Mouse (Mus musculus) hindbrain, embryonic 15.5 days (tissue): ENCODE measurements around the gene Lsamp. TPM values are rescaled to one million over a fixed set of nuclear protein-coding genes. Genes with fewer than 3 reads are reported as not detected.
"Not testable (repeated sequence)": the region's sequence is repeated elsewhere in the genome, so short reads cannot be mapped to it uniquely, and the experiment has no call there.

ENCODE experiments used
- ATAC-seq: fragments of 200-750 bp; cut with Nextera tagmentation; 2 replicates; pipeline ENCODE4 v1.8.0; 2017; ENCODE audit warnings: low read depth, moderate number of reproducible peaks, moderate TSS enrichment; ENCODE audit not compliant: low FRiP score
- H3K27ac ChIP-seq: fragments of 300-500 bp; sonication (generic); replicated peaks from 2 replicates; pipeline ENCODE4 v1.5.1; 2015; ENCODE audit warnings: mild to moderate bottlenecking, inconsistent platforms
- H3K27me3 ChIP-seq: fragments of 300-500 bp; sonication (generic); 2 replicates; pipeline ENCODE4 v1.6.1; 2015; ENCODE audit warnings: control low read depth, inconsistent platforms
- H3K36me3 ChIP-seq: fragments of 300-500 bp; sonication (generic); 2 replicates; pipeline ENCODE4 v1.6.1; 2015; ENCODE audit warnings: control low read depth, inconsistent platforms
- H3K4me1 ChIP-seq: fragments of 300-500 bp; sonication (generic); replicated peaks from 2 replicates; pipeline ENCODE4 v1.6.1; 2015; ENCODE audit warnings: control low read depth, inconsistent platforms
- H3K4me2 ChIP-seq: fragments of 300-500 bp; sonication (generic); 2 replicates; pipeline ENCODE4 v1.6.1; 2015; ENCODE audit warnings: moderate library complexity, mild to moderate bottlenecking, inconsistent platforms
- H3K4me3 ChIP-seq: fragments of 300-500 bp; sonication (generic); 2 replicates; pipeline ENCODE4 v1.5.1; 2015; ENCODE audit warnings: mild to moderate bottlenecking, inconsistent platforms
- H3K9ac ChIP-seq: fragments of 300-500 bp; sonication (generic); 2 replicates; pipeline ENCODE4 v1.6.1; 2015; ENCODE audit warnings: inconsistent platforms
- H3K9me3 ChIP-seq: fragments of 300-500 bp; sonication (generic); 2 replicates; pipeline ENCODE4 v1.6.1; 2016; ENCODE audit warnings: control low read depth, inconsistent platforms
- WGBS: fragments of 180-500 bp; shearing (Covaris S2); methylation state at CpG from one replicate; pipeline ENCODE4 v1.1.7; 2015; 5-methylcytosine and 5-hydroxymethylcytosine counted together
- polyA plus RNA-seq: library from polyadenylated mRNA; unstranded; fragments of >200 nt; fragmentation: Nextera tagmentation; extraction: Ambion mirVana; gene quantifications from 2 replicates; pipeline ENCODE4 v1.2.1, GENCODE M21; 2015

Lsamp gene
- polyA plus RNA-seq, 1 experiment from 2014 or later = 89.3 TPM

DNA sequence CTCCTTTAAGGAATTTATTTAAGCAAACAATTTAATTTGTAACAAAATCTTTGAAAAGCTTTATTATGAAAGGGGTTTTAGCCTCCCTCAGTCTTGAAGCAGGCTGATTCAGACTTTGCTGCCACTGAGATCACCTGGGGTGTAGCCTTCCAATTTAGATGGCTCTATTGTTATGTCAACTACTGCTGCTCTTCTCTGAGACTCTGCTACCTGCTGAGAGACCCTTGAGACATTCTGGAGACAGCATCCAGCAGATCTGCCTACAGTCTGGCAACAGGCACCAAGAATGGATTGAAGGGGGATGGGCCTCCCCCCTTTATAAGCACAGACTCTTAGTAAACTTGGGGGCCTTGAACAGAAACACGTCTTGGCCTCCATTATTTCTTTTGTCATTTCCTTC, 632.5 kb downstream of the Lsamp start:
- H3K27me3 ChIP-seq, H3K4me3 ChIP-seq, H3K27ac ChIP-seq, H3K4me1 ChIP-seq, ATAC-seq, H3K9me3 ChIP-seq, H3K4me2 ChIP-seq, H3K9ac ChIP-seq, H3K36me3 ChIP-seq: not testable (repeated sequence)
- 0% methylated on average over 1 of the region's 1 CpGs for WGBS

- not testable (repeated sequence) for H3K4me2 ChIP-seq, H3K27me3 ChIP-seq, H3K4me3 ChIP-seq, H3K27ac ChIP-seq, H3K9me3 ChIP-seq, H3K36me3 ChIP-seq, H3K4me1 ChIP-seq, H3K9ac ChIP-seq, ATAC-seq
- 81% methylated on average over 7 of the region's 7 CpGs for WGBS
Measured at GRCm38 (mm10) chr16:40621086-40621485, 636.9 kb downstream of the Lsamp start.

GRCm38 (mm10) chr16:40627159-40627558, 643.0 kb downstream of the Lsamp start:
- no peak for ATAC-seq
- no peak overlapping the region for H3K4me3 ChIP-seq
- no peaks in the 10 kb centered on the region for H3K9me3 ChIP-seq
- no peak overlapping the region for H3K27ac ChIP-seq
- 62% methylated on average over 5 of the region's 5 CpGs for WGBS
- no peaks in the 10 kb centered on the region for H3K36me3 ChIP-seq
- H3K4me1 ChIP-seq = no peaks in the 10 kb centered on the region
- no peaks in the 10 kb centered on the region for H3K27me3 ChIP-seq
- H3K4me2 ChIP-seq = no peak overlapping the region
- no peak overlapping the region for H3K9ac ChIP-seq

DNA sequence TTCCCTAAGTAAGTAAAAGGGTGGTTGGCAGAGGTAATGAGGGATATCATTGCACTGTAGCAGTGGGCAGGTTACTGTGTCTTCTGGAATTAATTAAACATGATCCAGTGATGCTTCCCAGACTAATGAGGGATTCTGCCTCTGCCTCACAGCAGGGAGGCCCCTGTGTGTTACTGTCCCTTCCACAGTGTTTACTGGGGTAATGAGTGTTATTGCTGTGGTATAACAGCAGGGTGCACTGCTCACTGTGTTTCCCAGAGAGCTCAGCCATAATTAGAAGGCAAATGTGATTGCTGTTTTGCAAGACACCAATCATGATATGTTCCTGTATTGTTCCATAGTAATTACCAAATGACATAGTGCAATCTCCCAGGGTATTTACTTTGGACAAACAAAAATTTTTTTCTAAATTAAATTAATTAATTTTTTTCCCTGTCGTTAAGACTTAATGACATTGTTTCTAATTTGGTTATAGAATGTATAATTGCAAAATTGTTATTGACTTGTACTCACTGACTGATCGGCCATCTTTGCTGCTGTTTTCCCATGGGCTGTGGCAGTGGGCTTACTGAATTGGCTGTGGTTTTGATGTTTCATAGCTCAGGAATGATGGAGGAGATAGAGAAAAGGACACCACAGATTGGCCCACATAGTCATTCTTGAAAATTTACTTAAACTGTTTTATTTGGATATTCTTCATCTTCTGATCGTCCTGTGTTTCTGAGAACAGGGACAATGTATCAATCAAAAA, 655.6 kb downstream of the Lsamp start:
- H3K9ac ChIP-seq = no peak overlapping the region
- 59% methylated on average over 3 of the region's 3 CpGs for WGBS
- H3K9me3 ChIP-seq = no peaks in the 10 kb centered on the region
- no peak overlapping the region for H3K27ac ChIP-seq
- no peak overlapping the region for H3K4me2 ChIP-seq
- H3K4me3 ChIP-seq = no peak overlapping the region
- no peaks in the 10 kb centered on the region for H3K4me1 ChIP-seq
- H3K36me3 ChIP-seq = no peaks in the 10 kb centered on the region
- peak; percentile 69; the same call in 1 of the 2 replicates for ATAC-seq
- no peaks in the 10 kb centered on the region for H3K27me3 ChIP-seq

DNA sequence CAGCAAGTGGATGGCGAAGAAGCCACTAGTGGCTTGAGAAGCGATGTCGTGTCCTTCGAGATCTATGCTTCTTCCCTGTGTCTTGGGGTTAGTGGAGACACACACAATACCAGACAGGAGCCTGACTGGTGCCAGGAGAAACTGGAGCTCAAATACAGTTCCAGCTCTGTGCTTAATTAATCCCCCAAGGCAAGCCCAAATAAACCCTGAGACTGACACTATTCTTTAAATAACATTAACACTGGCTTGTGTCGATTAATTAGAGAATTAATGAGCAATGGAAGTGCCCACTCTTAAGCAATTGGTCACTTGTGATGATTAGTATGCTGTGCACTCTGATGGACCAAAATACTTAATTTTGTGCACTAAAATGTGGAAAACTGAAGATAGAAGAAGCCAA, 668.6 kb downstream of the Lsamp start:
- no peaks in the 10 kb centered on the region for H3K9me3 ChIP-seq
- no peaks in the 10 kb centered on the region for H3K36me3 ChIP-seq
- no peak overlapping the region for H3K9ac ChIP-seq
- H3K27me3 ChIP-seq = no peaks in the 10 kb centered on the region
- H3K4me3 ChIP-seq = no peak overlapping the region
- ATAC-seq = no peak
- no peak overlapping the region for H3K4me2 ChIP-seq
- no peaks in the 10 kb centered on the region for H3K4me1 ChIP-seq
- no peak overlapping the region for H3K27ac ChIP-seq
- 80% methylated on average over 5 of the region's 5 CpGs for WGBS

DNA sequence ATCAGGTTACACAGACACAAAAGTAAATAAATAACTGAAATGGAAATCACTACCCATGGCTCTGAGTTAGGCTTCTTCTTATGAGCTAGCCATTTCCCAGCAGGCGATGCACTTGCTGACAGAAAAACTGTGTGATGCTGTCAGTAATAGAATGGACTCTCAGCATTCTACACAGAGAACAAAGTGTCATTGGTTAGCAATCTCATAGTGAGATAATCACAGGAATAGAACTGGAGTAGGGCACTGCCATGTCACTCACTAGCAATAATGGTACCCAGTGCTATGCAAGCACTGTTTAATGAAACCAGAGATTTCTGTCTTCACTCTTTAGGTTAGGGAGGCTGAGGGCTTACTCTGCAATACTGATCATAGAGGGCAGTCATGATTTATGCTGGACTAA, 669.3 kb downstream of the Lsamp start:
- no peaks in the 10 kb centered on the region for H3K36me3 ChIP-seq
- no peak overlapping the region for H3K9ac ChIP-seq
- no peaks in the 10 kb centered on the region for H3K9me3 ChIP-seq
- ATAC-seq = no peak
- no peaks in the 10 kb centered on the region for H3K27me3 ChIP-seq
- no peak overlapping the region for H3K27ac ChIP-seq
- no peak overlapping the region for H3K4me2 ChIP-seq
- H3K4me3 ChIP-seq = no peak overlapping the region
- WGBS = 73% methylated on average over 1 of the region's 1 CpGs
- no peaks in the 10 kb centered on the region for H3K4me1 ChIP-seq

GRCm38 (mm10) chr16:40656347-40656746, 672.2 kb downstream of the Lsamp start:
- ATAC-seq = no peak
- Histone ChIP-seq H3K36me3 (no peaks in the 10 kb centered on the region), H3K9me3 (no peaks in the 10 kb centered on the region), H3K4me1 (no peaks in the 10 kb centered on the region), H3K27me3 (no peaks in the 10 kb centered on the region), H3K4me3 (no peak overlapping the region), H3K4me2 (no peak overlapping the region), H3K27ac (no peak overlapping the region), H3K9ac (no peak overlapping the region)
- 72% methylated on average over 5 of the region's 5 CpGs for WGBS

DNA sequence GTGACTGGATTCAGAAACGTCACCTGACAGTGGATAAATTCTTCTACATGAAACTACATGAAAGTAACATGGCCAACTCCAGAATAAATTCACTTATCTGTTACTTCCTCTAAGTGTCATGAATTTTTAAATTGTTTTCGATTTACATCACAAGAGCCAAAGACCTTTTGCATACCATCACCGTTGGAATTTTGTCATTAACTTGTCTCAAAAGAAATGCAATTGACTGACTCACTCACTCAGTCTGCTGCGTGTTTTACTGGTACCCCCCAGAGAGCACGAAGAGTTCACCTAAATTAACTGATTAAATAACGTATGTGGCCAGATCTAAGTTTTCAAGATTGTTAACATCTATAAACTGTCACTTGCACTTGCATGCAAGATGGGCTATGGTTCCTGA, 672.7 kb downstream of the Lsamp start:
- WGBS = 49% methylated on average over 6 of the region's 6 CpGs
- no peaks in the 10 kb centered on the region for H3K36me3 ChIP-seq
- no peaks in the 10 kb centered on the region for H3K4me1 ChIP-seq

DNA sequence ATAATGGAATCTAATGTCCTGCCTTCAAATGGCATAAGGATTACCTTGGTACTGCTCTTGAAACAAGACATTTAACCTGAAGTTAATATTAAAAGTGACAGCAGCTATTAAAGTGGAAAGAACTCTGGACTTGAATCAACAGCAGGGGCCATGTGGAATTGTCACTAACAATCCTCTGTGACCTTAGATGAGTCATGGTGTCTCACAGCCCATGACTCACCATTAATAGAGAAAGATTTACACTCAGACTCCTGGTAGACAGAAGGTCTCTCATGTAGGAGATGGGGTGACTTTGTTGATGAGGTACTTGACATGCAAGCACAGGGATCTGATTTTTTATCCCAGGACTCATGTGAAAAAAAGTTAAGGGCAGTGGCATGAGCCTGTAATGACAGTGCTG, 701.4 kb downstream of the Lsamp start:
- no peak for ATAC-seq
- Histone ChIP-seq H3K27me3 (no peaks in the 10 kb centered on the region), H3K9ac (no peak overlapping the region), H3K36me3 (no peaks in the 10 kb centered on the region), H3K27ac (no peak overlapping the region), H3K4me3 (no peak overlapping the region), H3K4me2 (no peak overlapping the region), H3K9me3 (no peaks in the 10 kb centered on the region), H3K4me1 (no peaks in the 10 kb centered on the region)

More for the DNA sequence above, 672.7 kb downstream of the Lsamp start:
- Histone ChIP-seq H3K27me3 (no peaks in the 10 kb centered on the region), H3K9me3 (no peaks in the 10 kb centered on the region), H3K4me3 (no peak overlapping the region), H3K27ac (no peak overlapping the region), H3K4me2 (no peak overlapping the region), H3K9ac (no peak overlapping the region)
- no peak for ATAC-seq

DNA sequence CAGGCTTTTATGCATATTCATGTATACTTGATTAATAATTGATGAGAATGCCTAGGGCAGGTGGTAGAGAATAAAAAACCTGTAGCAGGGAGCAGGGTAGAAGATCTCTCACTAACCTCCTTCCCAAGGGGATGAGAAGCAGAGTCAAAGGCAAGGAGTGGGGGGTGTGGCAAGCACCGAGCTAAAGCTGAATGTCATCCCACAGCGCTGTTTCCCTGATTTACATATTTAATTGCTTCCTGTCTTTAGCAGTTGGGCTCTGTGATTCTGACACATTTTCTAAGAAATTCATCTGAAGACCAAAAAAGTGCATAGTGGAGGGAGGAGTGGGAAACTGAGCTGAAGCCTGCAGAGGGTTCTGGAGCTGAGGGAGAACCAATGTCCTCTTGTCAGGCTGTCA, 708.1 kb downstream of the Lsamp start:
- peaks cover 5% of the 10 kb centered on the region; the same call in 1 of the 2 replicates for H3K4me1 ChIP-seq
- no peaks in the 10 kb centered on the region for H3K9me3 ChIP-seq
- H3K36me3 ChIP-seq = no peaks in the 10 kb centered on the region
- WGBS = 0% methylated on average over 2 of the region's 2 CpGs
- no peak for ATAC-seq
- H3K4me2 ChIP-seq = no peak overlapping the region
- H3K27ac ChIP-seq = no peak overlapping the region
- H3K9ac ChIP-seq = no peak overlapping the region
- no peak overlapping the region for H3K4me3 ChIP-seq
- no peaks in the 10 kb centered on the region for H3K27me3 ChIP-seq

DNA sequence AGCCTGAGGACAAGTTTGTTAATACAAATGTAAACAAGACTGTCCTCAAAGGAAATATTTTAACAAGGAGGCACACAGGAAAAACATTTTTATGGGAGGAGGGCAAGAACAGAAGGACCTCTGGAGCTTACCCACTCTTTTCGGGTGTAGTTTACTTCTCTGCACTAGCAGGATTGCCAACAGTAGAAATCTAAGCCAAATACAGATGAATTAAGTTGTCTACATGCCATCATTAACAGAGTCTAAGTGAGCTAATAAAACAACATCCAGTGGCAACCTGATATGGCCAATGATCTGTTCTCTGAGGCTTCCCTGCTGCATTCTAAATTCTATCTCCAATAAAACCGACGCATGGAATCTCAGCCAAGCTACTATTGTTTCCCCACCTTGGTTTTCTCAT, 713.1 kb downstream of the Lsamp start:
- no peaks in the 10 kb centered on the region for H3K27me3 ChIP-seq
- WGBS = 84% methylated on average over 3 of the region's 3 CpGs
- no peaks in the 10 kb centered on the region for H3K36me3 ChIP-seq
- H3K9ac ChIP-seq = no peak overlapping the region
- no peak overlapping the region for H3K4me3 ChIP-seq
- no peaks in the 10 kb centered on the region for H3K9me3 ChIP-seq
- no peak for ATAC-seq
- peaks cover 3% of the 10 kb centered on the region; the same call in 1 of the 2 replicates for H3K4me1 ChIP-seq
- H3K4me2 ChIP-seq = no peak overlapping the region
- no peak overlapping the region for H3K27ac ChIP-seq

- Histone ChIP-seq H3K9me3 (no peaks in the 10 kb centered on the region), H3K27ac (no peak overlapping the region), H3K4me1 (peaks cover 26% of the 10 kb centered on the region), H3K27me3 (no peaks in the 10 kb centered on the region), H3K36me3 (no peaks in the 10 kb centered on the region), H3K4me2 (no peak overlapping the region), H3K9ac (no peak overlapping the region), H3K4me3 (no peak overlapping the region)
- WGBS = 26% methylated on average over 2 of the region's 2 CpGs
- ATAC-seq = peak; percentile 59; the same call in 1 of the 2 replicates
Measured at GRCm38 (mm10) chr16:40708558-40708957, 724.4 kb downstream of the Lsamp start.

GRCm38 (mm10) chr16:40709574-40709973, 725.4 kb downstream of the Lsamp start:
- Histone ChIP-seq H3K27me3 (no peaks in the 10 kb centered on the region), H3K4me2 (no peak overlapping the region), H3K27ac (no peak overlapping the region), H3K9ac (no peak overlapping the region), H3K36me3 (no peaks in the 10 kb centered on the region), H3K9me3 (no peaks in the 10 kb centered on the region), H3K4me3 (no peak overlapping the region), H3K4me1 (peaks cover 26% of the 10 kb centered on the region)
- 50% methylated on average over 4 of the region's 4 CpGs for WGBS
- no peak for ATAC-seq
